In genomic region chr9:24780391-24780928, GRCm38 (mm10) we compare ENCODE assay signal across 8 mouse cellular contexts. TPM values are rescaled to one million over a fixed set of nuclear protein-coding genes. Genes with fewer than 3 reads are reported as not detected.
DNase-seq lines count a peak whose midpoint lies in the region; ATAC-seq and TF ChIP-seq lines count a peak whose summit lies in the region.
"Had no signal": no experiment of that assay in that cellular context is flagged by ENCODE, and none has a peak within 500 bp of the region (broad histone marks: within the 10 kb centered on the region; RNA-seq: fewer than 3 reads in every experiment).

No protein-coding gene starts in this region.

- no peak overlapping the region for H3K27ac ChIP-seq in ES-E14 (ENCODE audit: insufficient read depth, low read depth, low read length, poor library complexity, severe bottlenecking)
- H3K27ac ChIP-seq in hindbrain, embryonic 12.5 days: no peak overlapping the region
- H3K27ac ChIP-seq in midbrain, embryonic 10.5 days (replicated peaks): no peak overlapping the region

- under 1% methylated on average over 18 of the region's 22 CpGs for WGBS in hindbrain, embryonic 12.5 days
- WGBS in midbrain, embryonic 10.5 days: 1% methylated on average over 20 of the region's 22 CpGs

- no peaks in the 10 kb centered on the region for H3K9me3 ChIP-seq in ES-E14 (ENCODE audit: control insufficient read depth, insufficient read depth, low read depth, low read length)
- H3K9me3 ChIP-seq in hindbrain, embryonic 12.5 days (replicated peaks): no peaks in the 10 kb centered on the region
- H3K9me3 ChIP-seq in midbrain, embryonic 10.5 days (replicated peaks): no peaks in the 10 kb centered on the region

- H3K4me2 ChIP-seq in hindbrain, embryonic 12.5 days (replicated peaks): peak overlapping the region; percentile 63

- no peaks in the 10 kb centered on the region for H3K36me3 ChIP-seq in ES-E14 (ENCODE audit: control insufficient read depth, insufficient read depth, low read length, poor library complexity, severe bottlenecking)
- H3K36me3 ChIP-seq in hindbrain, embryonic 12.5 days: no peaks in the 10 kb centered on the region
- H3K36me3 ChIP-seq in midbrain, embryonic 10.5 days: no peaks in the 10 kb centered on the region

- in situ Hi-C loops in ES-E14 (cut with MboI; ENCODE audit: low sequenced_read_pairs in 2 of 2, unreplicated experiment in 2 of 2): no loop called here

- H3K4me1 ChIP-seq in ES-E14 (ENCODE audit: control insufficient read depth in 2 of 2, insufficient read depth in 2 of 2, low read length in 2 of 2, poor library complexity in 1 of 2): peaks cover 0 to 5% of the 10 kb centered on the region in 2 experiments; a peak in 1 of 4 replicates
- H3K4me1 ChIP-seq in hindbrain, embryonic 12.5 days: peaks cover 20% of the 10 kb centered on the region
- H3K4me1 ChIP-seq in midbrain, embryonic 10.5 days: peaks cover 31% of the 10 kb centered on the region

- no peak for DNase-seq in ES-E14 (ENCODE audit: low read depth, low spot score)
- peak; percentile 32 for DNase-seq in embryo, embryonic 9.5 days (ENCODE audit: extremely low spot score)
- DNase-seq in midbrain, embryonic 10.5 days (ENCODE audit: low spot score): no peak
- no peak for DNase-seq in natural killer cell, adult 2 months (ENCODE audit: low spot score in 2 of 2)
- DNase-seq in spleen, adult 18-20 months: no peak

- no peak overlapping the region for H3K9ac ChIP-seq in ES-E14 (ENCODE audit: insufficient read depth, low read depth, low read length, poor library complexity, severe bottlenecking)
- no peak overlapping the region for H3K9ac ChIP-seq in hindbrain, embryonic 12.5 days

- peaks cover 75% of the 10 kb centered on the region for H3K27me3 ChIP-seq in hindbrain, embryonic 12.5 days
- peaks cover 83% of the 10 kb centered on the region for H3K27me3 ChIP-seq in midbrain, embryonic 10.5 days (ENCODE audit: low read depth, poor library complexity, severe bottlenecking)

- ATAC-seq in hindbrain, embryonic 12.5 days (ENCODE audit: low FRiP score): peak; percentile 51
- no peak for ATAC-seq in granulocyte monocyte progenitor cell, adult 5-6 weeks (replicated peaks; ENCODE audit: poor library complexity, severe bottlenecking)

- H3K4me3 ChIP-seq in ES-E14 (ENCODE audit: insufficient read depth in 1 of 2, low read depth in 1 of 2, low read length in 2 of 2, poor library complexity in 1 of 2, severe bottlenecking in 1 of 2): peak overlapping the region; percentile 49 to 66; a peak in 3 of 4 replicates
- peak overlapping the region; percentile 35 for H3K4me3 ChIP-seq in hindbrain, embryonic 12.5 days
- peak overlapping the region; percentile 60 for H3K4me3 ChIP-seq in midbrain, embryonic 10.5 days

TF ChIP-seq in ES-E14, 5 proteins besides CTCF, POLR2A, EP300 and RAD21:
- no peak for TF ChIP-seq MAFK (IDR thresholded peaks at IDR 0.05; ENCODE audit: insufficient read depth, low read depth, low read length)
- TF ChIP-seq CHD2 (IDR thresholded peaks at IDR 0.05; ENCODE audit: low read depth, low read length): no peak
- TF ChIP-seq HCFC1 (IDR thresholded peaks at IDR 0.05; ENCODE audit: borderline replicate concordance, insufficient read depth, low read length): no peak
- no peak for TF ChIP-seq ZC3H11A (IDR thresholded peaks at IDR 0.05; ENCODE audit: borderline replicate concordance, low read depth, low read length)
- TF ChIP-seq ZNF384 (IDR thresholded peaks at IDR 0.05; ENCODE audit: low read depth, low read length): no peak

RNA-seq across cellular contexts. Expression of gene Tbx20, which starts 6.4 kb away (rescaled TPM):
- total RNA-seq in ES-E14 (2012; rRNA removed): 1.1 and 5.5 TPM in 2 replicates
- polyA plus RNA-seq in hindbrain, embryonic 12.5 days (2016; fragmentation: Nextera tagmentation; extraction: Ambion mirVana): 3.0 and 3.1 TPM in 2 replicates
- polyA plus RNA-seq in midbrain, embryonic 10.5 days (2016; fragmentation: Nextera tagmentation; extraction: Ambion mirVana): 0.06 and 0.39 TPM in 2 replicates
- total RNA-seq in granulocyte monocyte progenitor cell, adult 5-6 weeks (2014; fragmentation: Nextera tagmentation): not detected in 2 replicates
- not detected in 2 replicates for total RNA-seq in granulocyte monocyte progenitor cell, adult 5-6 weeks (2017)
- total RNA-seq: left cerebral cortex, postnatal 4 days had no signal
